Mouse (Mus musculus): Measurements from ENCODE around the gene Disp2.

Gene Disp2

DNA sequence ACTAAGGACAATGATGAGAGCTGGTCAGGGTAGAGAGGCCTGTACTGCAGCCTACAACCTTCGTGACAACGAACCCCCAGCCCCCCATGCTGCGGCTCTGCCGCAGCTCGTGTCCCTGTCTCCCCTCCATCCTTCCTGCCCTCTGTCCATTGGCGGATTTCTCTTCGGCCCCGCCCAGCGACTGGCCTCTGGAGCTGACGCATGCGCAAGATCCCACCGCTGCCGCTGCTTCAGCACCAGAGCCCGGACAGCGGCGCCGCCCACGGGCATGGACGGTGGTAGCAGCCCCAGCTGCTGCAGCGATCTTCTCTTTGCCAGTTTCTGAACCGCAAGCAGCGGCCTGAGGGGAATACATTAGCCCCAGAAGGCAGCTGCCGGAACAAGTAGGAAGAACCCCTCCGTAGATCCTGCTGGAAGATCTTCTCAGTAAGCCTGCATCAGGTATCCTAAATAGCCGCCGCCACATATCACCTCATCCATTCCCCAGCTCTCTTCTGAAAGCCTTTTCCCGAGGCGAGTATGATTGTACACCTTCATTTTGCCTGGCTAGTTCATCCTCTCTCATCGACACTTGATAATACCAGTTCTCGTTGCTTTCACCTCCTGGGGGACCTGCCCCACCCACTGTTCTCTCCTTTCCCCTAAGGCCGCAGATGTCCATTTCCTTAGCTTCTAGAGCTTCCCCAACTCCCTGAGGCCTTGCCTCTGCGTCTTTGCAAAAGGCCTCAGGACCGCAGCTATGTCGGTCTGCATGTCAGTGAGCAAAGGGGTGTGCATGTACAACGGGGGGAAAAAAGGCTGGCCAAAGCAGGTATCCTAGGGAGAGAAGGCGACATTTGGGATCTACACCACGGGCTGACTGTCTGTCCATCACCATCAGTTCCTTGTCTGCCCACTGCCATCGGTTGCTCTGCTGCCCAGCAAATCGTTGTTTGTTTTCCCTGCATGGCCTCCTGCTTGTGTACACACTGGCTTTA is at the start of gene Disp2:
Gene Disp2, plus strand, starts transcription at position 216 of the 977 bp plus-strand sequence.
- DNase-seq (ENCODE audit: low spot score in 2 of 2) = peak; percentile 93

DNA sequence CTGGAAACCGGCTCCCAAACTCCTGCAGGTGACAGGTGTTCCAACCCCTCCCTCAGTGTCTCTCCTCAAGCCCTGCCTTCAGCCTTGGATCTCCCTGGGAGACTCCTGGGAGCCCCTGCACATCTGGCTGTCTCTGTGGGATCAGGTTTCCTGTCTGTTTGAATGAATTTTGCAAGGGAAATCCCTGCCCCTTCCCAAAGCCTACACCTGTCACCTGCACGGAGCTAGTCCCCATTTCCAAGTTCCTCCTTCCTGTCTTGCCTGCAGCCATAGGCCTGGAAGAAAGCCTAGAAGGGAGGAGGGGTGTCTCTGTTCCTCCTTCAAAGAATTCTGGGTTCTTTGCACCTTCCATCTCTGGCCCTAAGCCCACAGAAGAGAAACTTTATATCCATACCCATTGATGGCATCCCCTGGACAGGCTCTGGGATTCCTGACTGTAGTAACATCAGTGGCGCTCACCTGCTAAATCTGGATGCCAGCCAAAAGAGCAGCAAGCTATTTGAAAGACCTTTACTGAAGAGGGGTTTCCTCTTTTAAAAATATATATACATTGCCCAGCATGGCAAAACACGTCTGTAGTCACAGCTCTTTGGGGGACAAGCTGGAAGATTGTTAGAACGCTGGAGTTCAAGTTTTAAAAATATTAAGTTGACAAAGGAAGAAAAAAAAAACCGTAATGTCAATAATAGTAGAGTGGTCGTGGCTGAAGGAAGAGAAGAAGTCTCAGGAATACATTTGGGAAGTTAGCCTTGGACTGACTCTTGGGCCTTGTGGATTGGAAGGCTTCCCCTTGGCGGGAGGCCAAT is 49.5 kb upstream of the Disp2 start:
- DNase-seq (ENCODE audit: low spot score in 2 of 2) = no peak

DNA sequence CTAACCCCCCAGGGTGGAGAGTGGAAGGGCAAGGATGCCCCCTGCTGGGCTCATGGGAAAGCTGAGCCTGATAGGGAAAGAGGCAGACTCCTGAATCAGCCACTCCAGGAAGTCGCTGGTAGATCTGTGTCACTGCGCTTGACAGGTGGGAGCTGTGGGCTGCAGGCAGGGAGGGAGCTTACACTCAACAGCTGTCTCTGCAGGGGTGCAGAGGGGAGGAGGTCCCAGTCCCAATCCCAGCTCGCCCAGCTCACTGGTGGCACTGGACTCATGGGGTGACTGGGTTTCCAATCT is 49.0 kb upstream of the Disp2 start:
- DNase-seq (ENCODE audit: low spot score in 2 of 2) = peak; percentile 59 to 62

DNA sequence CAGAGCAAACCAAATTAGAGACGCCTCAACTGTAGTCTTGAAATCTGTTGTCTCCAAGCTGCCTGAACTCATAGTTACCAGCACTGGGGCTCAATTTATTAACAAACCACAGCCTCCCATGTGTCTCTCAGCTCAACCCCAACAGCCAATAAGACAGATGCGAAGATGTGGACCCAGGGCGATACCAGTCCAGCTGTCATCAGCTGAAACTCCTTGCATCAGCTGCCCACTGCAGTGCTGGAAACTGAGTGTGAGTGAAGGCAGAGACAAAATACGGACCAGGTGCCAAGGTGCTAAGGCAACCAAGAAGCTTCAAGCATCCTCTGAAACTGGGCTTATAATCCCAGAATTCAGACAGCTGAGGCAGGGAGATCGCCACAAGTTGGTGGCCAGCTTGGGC is 47.5 kb upstream of the Disp2 start:
- no peak for DNase-seq (ENCODE audit: low spot score in 2 of 2)

DNA sequence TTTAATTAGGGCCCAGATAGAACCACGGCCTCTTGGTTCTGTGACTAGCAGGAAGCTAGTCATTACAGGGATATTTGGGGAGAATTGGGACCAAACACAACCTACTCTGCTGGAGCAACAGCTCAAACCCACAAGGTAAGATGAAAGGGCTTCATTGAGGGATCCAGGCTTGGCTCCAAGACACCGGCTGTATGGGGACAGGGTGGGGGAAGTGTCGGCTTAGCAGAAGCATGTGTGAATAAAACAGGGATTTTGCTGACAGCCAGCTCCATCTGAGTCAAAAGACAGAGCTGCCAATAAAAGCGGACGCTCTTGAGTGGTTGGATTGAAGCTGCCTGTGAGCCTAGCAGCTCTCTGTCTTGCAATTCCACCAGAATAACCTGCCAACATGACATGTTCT is 46.2 kb upstream of the Disp2 start:
- no peak for DNase-seq (ENCODE audit: low spot score in 2 of 2)

DNA sequence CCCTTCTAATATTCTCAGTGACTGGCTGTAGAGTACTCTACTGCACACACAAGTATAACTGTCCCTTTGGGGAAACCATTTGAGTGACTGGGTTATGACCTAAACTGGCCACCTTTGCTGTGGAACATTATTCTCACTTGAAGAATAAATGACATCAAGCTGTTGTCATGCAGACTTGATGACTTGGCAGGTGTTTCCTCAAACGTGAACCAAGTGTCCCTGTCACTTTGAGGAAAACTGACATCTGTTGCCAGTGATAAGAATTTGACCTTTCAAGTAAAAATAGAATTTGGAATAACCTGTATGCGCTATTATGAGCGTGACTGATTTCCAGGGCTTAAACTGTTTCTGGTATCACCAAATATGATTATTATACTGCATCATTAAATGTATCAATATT is 39.2 kb upstream of the Disp2 start:
- no peak for DNase-seq (ENCODE audit: low spot score in 2 of 2)

DNA sequence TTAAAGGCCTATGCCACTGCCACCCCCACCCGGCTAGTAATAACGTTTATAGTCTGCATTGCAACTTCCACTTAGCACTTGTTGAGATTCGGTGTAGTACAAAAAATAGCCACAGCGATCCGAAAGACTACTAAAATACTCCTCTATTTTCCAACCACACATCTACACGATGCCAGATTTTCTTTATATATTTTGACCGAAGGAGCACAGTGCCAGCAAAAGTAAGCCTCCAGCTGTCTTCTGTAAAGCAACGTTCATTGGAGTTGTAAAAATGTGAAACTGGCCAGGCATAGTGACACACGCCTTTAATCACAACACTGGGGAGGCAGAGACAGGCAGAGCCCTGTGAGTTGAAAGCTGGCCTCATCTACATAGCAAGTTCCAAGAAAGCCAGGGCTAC is 38.3 kb upstream of the Disp2 start:
- DNase-seq (ENCODE audit: low spot score in 2 of 2) = peak in 1 of 2 experiments; percentile 57

DNA sequence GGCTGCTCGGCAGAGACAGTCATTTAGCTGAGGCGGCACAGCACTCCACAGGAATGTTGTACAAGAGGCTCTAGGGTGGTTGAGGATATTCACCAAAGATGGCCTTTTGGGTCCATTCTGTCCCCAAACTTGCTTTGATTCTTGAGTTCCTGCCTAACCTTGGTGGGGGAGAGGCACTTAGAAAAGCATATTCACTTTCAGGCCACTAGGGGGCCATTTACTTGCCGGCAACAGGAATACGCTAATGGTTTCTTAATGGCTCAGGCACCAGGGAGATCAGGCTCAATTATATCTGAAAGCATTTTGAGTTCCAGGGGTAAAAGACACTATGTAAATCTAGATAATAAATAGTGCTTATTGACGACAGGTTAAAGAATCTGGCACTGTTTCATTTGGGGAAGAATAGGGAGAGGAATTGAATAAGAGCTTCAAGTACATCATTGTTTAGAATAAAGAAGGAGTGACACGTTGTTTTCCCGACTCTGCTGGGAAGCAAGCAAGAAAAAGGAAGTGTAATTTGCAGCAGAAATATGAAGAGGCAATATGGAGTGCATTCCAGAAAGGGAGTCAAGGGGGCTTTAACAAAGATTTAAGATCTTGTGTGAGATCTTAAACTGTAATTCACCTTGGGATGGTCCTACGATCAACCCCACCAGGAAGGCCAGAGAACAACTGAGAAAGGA is 36.1 kb upstream of the Disp2 start:
- no peak for DNase-seq (ENCODE audit: low spot score in 2 of 2)

DNA sequence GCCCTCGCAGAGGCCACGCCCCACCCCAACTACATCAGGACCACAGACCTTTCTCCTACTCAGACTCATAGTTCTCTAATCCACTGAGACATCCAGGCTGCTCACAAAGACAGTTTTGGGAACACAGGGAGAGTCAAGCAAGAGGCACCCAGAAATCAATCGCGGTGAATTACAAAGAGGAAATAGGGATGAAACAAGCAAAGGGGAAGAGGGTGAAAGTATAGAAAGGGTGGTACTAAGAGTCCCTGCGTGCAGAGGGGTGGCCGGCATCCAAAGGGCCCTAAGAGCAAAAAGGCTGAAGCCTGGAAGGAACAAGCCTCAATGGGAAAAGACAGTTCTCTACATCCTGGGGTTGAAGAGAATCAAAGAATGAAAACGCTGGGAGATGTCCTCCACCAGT is 34.9 kb upstream of the Disp2 start:
- no peak for DNase-seq (ENCODE audit: low spot score in 2 of 2)

DNA sequence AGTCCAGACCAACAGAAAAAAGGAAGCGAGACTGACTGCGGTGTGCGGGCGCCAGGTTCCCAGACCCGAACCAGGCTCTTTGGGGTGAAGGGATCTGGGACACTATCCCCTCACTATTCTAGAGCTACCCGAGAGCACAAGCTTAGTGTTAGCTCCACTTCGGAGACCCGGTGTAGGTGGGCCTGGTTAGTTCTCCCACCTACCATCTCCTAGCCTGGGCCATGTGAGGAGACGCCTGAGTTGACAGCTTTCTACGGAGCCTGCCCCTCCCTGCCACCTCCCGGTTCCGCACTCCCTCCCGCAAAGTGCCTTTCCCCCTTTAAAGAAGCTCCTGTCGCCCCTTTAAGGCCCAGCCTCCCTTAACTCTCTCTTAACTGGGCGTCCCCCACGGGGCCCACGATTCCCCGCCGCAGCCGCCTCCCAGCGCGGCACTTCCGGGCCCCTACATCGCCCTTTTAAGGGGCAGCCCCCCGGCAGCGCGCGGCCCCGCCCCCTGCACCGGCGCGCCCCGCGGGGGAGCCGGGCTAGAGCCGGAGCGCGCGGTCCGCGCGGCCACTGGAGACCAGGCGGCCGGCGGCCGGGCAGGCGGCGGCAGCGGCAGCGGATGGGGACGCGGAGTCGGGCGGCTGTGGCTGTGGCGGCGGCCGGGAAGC is 34.2 kb upstream of the Disp2 start, which contains the start of gene Inafm2:
Gene Inafm2, plus strand, starts transcription at position 527 of the 653 bp plus-strand sequence.
- peak; percentile 83 to 88 for DNase-seq (ENCODE audit: low spot score in 2 of 2)

DNA sequence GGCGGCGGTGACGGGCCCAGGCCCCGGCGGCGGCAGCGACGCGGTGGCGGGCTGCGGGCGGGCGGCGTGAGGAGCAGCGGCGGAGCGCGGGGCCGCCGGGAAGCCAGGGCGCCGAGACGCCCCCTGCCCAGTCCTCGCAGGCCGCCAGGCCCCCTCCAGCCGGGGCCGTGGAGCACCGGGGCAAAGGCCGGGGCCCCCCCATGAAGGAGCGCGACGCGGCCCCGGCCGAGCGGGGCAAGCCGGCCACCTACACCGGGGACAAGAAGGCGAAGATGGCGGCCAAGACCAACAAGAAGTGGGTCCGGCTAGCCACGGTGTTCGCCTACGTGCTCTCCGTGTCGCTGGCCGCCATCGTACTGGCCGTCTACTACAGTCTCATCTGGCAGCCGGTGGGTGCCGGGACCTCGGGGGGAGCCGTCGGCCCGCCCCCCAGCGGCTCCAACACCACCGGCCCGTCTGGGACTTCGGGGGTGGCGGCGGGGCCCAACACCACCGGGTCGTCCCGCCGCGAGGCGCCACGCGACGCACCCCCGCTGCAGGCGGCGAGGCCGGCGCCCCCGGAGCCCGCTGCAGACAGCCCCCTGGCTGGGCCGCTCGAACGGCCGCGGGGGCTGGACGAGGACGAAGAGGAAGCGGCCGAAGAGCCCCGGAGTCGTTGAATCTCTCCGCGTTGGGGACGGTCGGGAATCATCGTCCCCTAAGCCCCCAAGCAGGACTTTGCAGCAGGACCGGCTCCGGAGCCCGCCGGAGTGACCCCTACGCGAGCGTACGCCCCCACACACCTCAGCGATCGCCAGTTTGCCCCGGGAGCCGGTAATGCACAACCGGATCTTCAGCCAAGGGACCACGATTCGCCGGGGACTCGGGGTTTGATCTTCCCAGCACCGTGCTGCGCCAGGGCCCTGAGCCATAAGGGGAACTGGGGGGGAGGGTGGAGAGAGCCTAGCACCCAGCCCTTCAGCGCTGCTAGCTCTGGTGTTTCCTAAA is 33.3 kb upstream of the Disp2 start:
- DNase-seq (ENCODE audit: low spot score in 2 of 2) = no peak

DNA sequence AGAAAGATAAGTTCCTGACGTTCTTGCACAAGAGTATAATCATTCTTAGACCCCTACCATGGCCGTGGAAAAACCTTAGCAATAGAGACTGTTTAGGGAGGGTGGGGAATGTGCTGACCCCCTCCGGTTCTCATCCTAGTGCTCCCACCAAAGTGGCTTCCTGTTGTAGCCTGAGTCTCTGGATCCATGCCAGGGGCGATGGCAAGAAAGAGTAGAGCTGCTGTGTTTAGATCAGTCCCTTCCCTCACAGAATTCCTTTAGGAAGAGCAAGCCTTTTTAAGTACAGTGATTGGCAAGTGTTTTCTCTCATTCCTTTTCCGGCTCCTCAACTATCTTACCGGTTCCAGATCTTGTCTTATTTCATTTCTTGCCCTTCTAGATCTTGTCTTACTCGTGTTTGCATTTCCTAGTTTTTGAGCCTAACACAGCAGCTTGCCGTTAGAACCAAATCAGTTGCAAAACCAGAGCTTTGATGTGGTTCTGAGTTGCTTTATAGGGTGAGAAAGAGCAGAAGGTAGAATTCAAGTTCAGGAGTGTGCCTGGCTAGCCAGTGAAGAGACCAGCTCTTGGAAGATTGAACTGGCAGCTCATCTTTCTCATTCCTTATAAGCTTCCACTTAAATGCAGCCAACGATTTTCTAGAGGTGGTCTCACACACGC is 32.1 kb upstream of the Disp2 start:
- no peak for DNase-seq (ENCODE audit: low spot score in 2 of 2)

DNA sequence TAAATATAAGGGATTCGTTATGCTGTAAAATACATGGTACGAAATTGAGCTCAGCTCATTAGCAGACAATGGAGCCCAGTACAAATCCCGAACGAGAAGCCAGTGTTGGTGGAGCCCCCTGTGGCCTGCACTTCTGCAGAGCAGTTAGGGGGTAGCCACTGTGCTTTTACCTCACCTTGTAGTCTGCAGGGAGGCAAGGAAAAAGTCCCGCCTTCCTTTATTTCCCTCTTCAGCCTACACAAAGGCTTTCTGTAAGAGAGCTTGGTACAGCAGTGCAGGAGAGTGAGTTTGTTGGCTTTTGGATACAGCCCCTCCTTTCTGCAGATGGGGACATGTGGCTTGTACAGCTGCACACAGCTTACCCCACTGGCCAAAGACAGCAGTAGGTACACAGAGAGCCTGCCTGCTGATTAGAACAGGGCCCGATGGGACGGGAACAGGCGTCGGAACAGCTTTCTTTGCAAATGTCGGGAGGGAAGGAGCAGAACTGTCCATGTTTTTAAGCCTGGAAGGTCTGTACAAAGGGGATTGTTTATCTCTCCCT is 30.1 kb upstream of the Disp2 start:
- no peak for DNase-seq (ENCODE audit: low spot score in 2 of 2)

DNA sequence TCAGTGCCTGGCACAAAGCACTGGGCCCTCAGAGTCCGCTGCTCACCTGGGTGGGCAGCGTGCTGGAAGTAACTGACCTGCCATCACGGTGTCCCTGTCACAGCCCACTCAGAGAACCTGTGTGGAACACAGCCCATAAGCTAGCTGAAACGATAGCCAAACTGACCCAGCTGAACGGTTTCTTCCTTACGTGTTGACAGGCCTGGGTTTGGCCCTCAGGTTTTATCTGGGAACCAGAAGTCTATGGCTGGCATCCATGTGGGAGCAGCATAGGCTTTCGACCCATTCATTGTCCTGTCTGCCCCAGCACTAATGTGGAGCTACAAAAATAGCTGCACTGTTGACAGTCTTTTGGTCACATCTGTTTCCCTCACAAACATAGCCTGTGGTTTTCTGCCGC is 29.0 kb upstream of the Disp2 start:
- no peak for DNase-seq (ENCODE audit: low spot score in 2 of 2)

DNA sequence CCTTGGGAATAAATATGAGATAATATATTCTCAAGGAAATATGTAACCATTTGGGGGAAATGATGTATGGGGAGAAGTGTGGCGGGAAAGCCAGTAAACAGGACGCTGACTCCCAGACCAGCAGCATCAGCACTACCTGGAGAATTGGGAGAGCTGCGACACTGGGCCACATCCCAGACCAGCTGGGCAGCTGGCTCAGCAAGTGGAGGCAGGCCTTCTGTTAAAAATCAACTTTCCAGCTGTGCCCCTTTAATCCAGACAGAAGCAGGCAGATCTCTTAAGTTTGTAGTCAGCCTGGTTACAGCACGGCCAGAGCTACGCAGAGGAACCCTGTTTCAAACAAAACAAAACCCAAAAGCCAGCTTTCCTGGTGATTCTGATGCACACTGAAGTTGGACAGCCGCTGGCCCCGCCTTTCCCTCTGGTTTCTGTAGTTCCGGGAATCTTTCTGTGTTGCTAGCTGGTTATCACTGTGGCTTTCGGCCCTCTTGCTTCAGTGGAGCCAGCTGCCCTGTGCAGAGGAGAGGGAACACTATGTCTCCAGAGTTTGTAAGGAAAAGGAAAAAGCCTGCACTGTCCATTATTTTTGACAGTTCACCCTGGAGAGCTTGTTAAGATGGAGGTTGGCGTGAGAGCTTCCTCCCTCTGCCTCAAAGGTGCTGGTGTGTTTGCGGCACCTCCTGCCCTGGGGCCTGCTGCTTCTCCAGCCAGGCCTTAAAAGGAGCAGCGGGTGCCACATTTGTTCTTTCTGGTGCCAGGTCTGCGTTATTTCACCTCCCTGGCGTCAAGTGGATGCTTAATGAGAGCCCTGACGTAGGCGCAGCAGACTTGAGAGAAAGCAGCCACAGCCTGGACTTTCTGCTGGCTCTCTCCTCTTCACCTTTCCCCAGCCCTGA is 27.4 kb upstream of the Disp2 start:
- no peak for DNase-seq (ENCODE audit: low spot score in 2 of 2)

DNA sequence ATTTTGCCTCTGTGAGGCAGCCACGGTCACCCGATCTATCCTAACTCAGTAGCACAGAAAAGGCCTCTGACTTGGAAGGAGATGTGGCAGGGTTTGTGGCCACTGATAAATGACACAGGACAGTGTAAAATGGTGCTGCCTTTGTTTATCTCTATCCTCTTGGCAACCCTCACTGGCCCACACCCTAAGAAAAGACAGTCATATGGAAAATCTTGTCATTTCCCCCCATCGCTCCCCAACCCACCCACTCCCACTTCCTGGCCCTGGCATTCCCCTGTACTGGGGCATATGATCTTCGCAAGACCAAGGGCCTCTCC is 26.8 kb upstream of the Disp2 start:
- DNase-seq (ENCODE audit: low spot score in 2 of 2) = no peak

DNA sequence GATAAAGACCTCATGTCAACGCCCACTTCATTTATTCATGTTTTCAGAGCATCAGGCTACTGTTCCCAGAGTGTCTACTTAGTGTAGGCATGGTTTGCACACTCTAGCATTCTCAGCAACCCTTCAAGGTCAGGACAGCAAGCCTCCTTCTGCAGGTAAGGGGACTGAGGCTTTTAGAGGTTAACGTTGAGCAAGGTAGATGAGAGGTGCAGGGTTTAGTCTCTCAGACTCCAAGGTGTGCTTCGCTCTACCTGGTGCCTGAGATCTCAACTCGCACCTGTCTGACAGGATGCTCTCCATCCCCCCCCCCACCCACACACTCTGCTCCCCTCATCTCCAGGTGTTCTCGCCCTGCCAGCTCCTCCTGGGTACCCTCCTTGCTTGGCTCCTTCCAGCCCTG is 25.4 kb upstream of the Disp2 start:
- DNase-seq (ENCODE audit: low spot score in 2 of 2) = no peak

DNA sequence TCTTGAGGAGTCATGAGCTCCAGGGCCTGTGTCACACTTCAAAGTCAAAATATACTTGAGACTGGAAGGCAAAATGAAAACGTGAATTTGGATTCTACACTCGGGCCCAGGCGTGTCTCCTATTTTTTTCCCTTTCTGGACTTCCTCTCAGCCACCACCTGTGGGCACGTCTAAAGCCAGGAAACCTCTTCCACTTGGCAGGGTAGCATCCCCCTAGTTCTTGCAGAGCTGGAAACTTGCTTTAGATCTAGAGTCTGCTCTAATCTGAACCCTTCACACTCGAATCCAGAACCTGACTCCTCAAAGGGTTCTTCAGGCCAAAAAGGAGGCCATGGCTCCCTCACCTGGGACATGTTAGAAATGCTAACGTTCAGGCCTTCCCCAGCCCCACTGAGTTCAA is 24.1 kb upstream of the Disp2 start:
- no peak for DNase-seq (ENCODE audit: low spot score in 2 of 2)

DNA sequence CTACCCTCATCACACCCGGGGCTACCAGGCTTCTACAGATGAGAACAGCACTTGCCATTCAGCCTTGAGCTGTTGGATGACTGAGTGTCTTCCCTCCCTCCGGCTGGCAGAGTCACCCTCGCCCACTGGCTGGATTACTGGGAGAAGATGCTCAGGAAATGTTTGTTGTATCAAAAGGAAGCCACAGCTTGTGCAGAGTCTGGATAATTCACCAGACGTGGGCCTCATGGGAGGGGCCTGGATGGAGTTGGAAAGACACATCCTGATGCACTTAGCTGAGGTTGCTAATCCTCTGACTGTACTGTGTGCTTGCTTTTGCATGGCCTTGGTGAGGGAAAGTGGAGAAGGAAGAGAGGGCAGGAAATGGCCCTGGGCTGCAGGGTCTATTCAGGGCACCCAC is 23.4 kb upstream of the Disp2 start:
- no peak for DNase-seq (ENCODE audit: low spot score in 2 of 2)
